Mouse (Mus musculus): Measurements from ENCODE around the gene Lpar6.

GRCm38 (mm10) chr14:73258181-73258580, 20.5 kb downstream of the Lpar6 start:
- no peak for TF ChIP-seq CTCF (IDR thresholded peaks at IDR 0.05; ENCODE audit: extremely low read depth, insufficient read length, insufficient replicate concordance, low read depth, low read length)
- no peak for TF ChIP-seq POLR2A (IDR thresholded peaks at IDR 0.05; ENCODE audit: low read depth, low read length)
